Mouse (Mus musculus) forebrain, embryonic 12.5 days (tissue): Measurements from ENCODE around the gene Ube2c. TPM values are rescaled to one million over a fixed set of nuclear protein-coding genes. Genes with fewer than 3 reads are reported as not detected.

Experiments
- ATAC-seq: fragments of 200-750 bp; cut with Nextera tagmentation; 2 replicates; pipeline ENCODE4 v1.8.0; 2017; ENCODE audit warnings: moderate TSS enrichment; ENCODE audit not compliant: low FRiP score
- H3K27ac ChIP-seq: fragments of 300-500 bp; sonication (generic); 2 replicates; pipeline ENCODE4 v1.5.1; 2016; ENCODE audit warnings: mild to moderate bottlenecking
- H3K27me3 ChIP-seq: fragments of 300-500 bp; sonication (generic); 2 replicates; pipeline ENCODE4 v1.6.1; 2016; ENCODE audit warnings: mild to moderate bottlenecking
- H3K36me3 ChIP-seq: fragments of 300-500 bp; sonication (generic); replicated peaks from 2 replicates; pipeline ENCODE4 v1.6.1; 2016; ENCODE audit warnings: mild to moderate bottlenecking
- H3K4me1 ChIP-seq: fragments of 300-500 bp; sonication (generic); 2 replicates; pipeline ENCODE4 v1.6.1; 2016
- H3K4me2 ChIP-seq: fragments of 300-500 bp; sonication (generic); 2 replicates; pipeline ENCODE4 v1.6.1; 2016; ENCODE audit warnings: mild to moderate bottlenecking, moderate library complexity
- H3K4me3 ChIP-seq: fragments of 300-500 bp; sonication (generic); replicated peaks from 2 replicates; pipeline ENCODE4 v1.5.1; 2016; ENCODE audit warnings: mild to moderate bottlenecking
- H3K9ac ChIP-seq: fragments of 300-500 bp; sonication (generic); 2 replicates; pipeline ENCODE4 v1.6.1; 2016; ENCODE audit warnings: mild to moderate bottlenecking
- H3K9me3 ChIP-seq: fragments of 300-500 bp; sonication (generic); 2 replicates; pipeline ENCODE4 v1.6.1; 2016
- WGBS: fragments of 180-500 bp; shearing (Covaris S2); methylation state at CpG from one replicate; pipeline ENCODE4 v1.1.7; 2016; 5-methylcytosine and 5-hydroxymethylcytosine counted together
- polyA plus RNA-seq: library from polyadenylated mRNA; unstranded; fragments of >200 nt; fragmentation: Nextera tagmentation; extraction: Ambion mirVana; gene quantifications from 2 replicates; pipeline ENCODE4 v1.2.1, GENCODE M21; 2016

The Ube2c gene
- polyA plus RNA-seq, 1 experiment from 2014 or later, result 601 TPM

GRCm38 (mm10) chr2:164783926-164784581 lies 14.4 kb downstream of the Ube2c start:
- Histone ChIP-seq H3K36me3 (peaks cover 3% of the 10 kb centered on the region), H3K27ac (no peak overlapping the region), H3K4me3 (no peak overlapping the region), H3K4me2 (no peak overlapping the region), H3K9me3 (no peaks in the 10 kb centered on the region), H3K4me1 (peaks cover 20% of the 10 kb centered on the region), H3K27me3 (peaks cover 7% of the 10 kb centered on the region), H3K9ac (no peak overlapping the region)
- WGBS, result 80% methylated on average over 7 of the region's 7 CpGs
- ATAC-seq, result no peak

- peaks cover 7% of the 10 kb centered on the region for H3K36me3 ChIP-seq
- peak overlapping the region; percentile 71 for H3K9ac ChIP-seq
- no peak for ATAC-seq
- 14% methylated on average over 7 of the region's 7 CpGs for WGBS
- no peaks in the 10 kb centered on the region for H3K9me3 ChIP-seq
- H3K27ac ChIP-seq, result no peak overlapping the region
- peaks cover 7% of the 10 kb centered on the region for H3K27me3 ChIP-seq
- H3K4me2 ChIP-seq, result peak overlapping the region; percentile 91
- H3K4me3 ChIP-seq, result peak overlapping the region; percentile 67
- peaks cover 20% of the 10 kb centered on the region for H3K4me1 ChIP-seq
Observed at GRCm38 (mm10) chr2:164784869-164785420, 15.2 kb downstream of the Ube2c start.

- H3K9ac ChIP-seq, result peak within 1 kb of the TSS; percentile 71
- peaks cover 10% of the 10 kb centered on the region for H3K36me3 ChIP-seq
- peak within 1 kb of the TSS; percentile 73 for H3K27ac ChIP-seq
- H3K9me3 ChIP-seq, result no peaks in the 10 kb centered on the region
- under 1% methylated on average over 70 of the region's 89 CpGs for WGBS
- peak within 1 kb of the TSS; percentile 67 for H3K4me3 ChIP-seq
- H3K4me1 ChIP-seq, result peaks cover 20% of the 10 kb centered on the region
- ATAC-seq, result peak; percentile 92
- peak within 1 kb of the TSS; percentile 91 for H3K4me2 ChIP-seq
- peaks cover 7% of the 10 kb centered on the region for H3K27me3 ChIP-seq
Observed at GRCm38 (mm10) chr2:164785481-164786387, 16.0 kb downstream of the Ube2c start, which contains the start of gene Snx21. Gene Snx21, plus strand, starts transcription at chr2:164785823.

- Histone ChIP-seq H3K4me1 (peaks cover 20% of the 10 kb centered on the region), H3K27ac (peak overlapping the region; percentile 73; the same call in 1 of the 2 replicates), H3K4me3 (peak overlapping the region; percentile 67), H3K27me3 (peaks cover 7% of the 10 kb centered on the region), H3K9me3 (no peaks in the 10 kb centered on the region), H3K4me2 (peak overlapping the region; percentile 91), H3K36me3 (peaks cover 17% of the 10 kb centered on the region), H3K9ac (peak overlapping the region; percentile 71)
- 9% methylated on average over 15 of the region's 15 CpGs for WGBS
- peak; percentile 17; the same call in 1 of the 2 replicates for ATAC-seq
Observed at GRCm38 (mm10) chr2:164786388-164786885, 16.7 kb downstream of the Ube2c start.

GRCm38 (mm10) chr2:164787032-164787431 lies 17.3 kb downstream of the Ube2c start:
- no peak overlapping the region for H3K9ac ChIP-seq
- H3K27me3 ChIP-seq, result peaks cover 7% of the 10 kb centered on the region
- peaks cover 23% of the 10 kb centered on the region for H3K36me3 ChIP-seq
- WGBS, result 87% methylated on average over 3 of the region's 3 CpGs
- 0 out of 2 replicates have a peak overlapping the region, but pooled peaks have one; percentile 67 for H3K4me3 ChIP-seq
- H3K27ac ChIP-seq, result no peak overlapping the region
- peak overlapping the region; percentile 91 for H3K4me2 ChIP-seq
- H3K4me1 ChIP-seq, result peaks cover 20% of the 10 kb centered on the region
- no peaks in the 10 kb centered on the region for H3K9me3 ChIP-seq
- ATAC-seq, result no peak

GRCm38 (mm10) chr2:164787779-164788178 lies 18.1 kb downstream of the Ube2c start:
- no peaks in the 10 kb centered on the region for H3K9me3 ChIP-seq
- peaks cover 30% of the 10 kb centered on the region for H3K36me3 ChIP-seq
- no peak overlapping the region for H3K27ac ChIP-seq
- no peak overlapping the region for H3K4me3 ChIP-seq
- H3K4me2 ChIP-seq, result no peak overlapping the region
- no peak overlapping the region for H3K9ac ChIP-seq
- WGBS, result 88% methylated on average over 10 of the region's 10 CpGs
- H3K4me1 ChIP-seq, result peaks cover 20% of the 10 kb centered on the region
- H3K27me3 ChIP-seq, result peaks cover 7% of the 10 kb centered on the region; the same call in 1 of the 2 replicates
- ATAC-seq, result no peak

GRCm38 (mm10) chr2:164788411-164788810 lies 18.7 kb downstream of the Ube2c start:
- no peak overlapping the region for H3K4me2 ChIP-seq
- H3K9me3 ChIP-seq, result no peaks in the 10 kb centered on the region
- H3K9ac ChIP-seq, result no peak overlapping the region
- WGBS, result 78% methylated on average over 4 of the region's 4 CpGs
- H3K4me3 ChIP-seq, result no peak overlapping the region
- peaks cover 36% of the 10 kb centered on the region for H3K36me3 ChIP-seq
- peaks cover 4% of the 10 kb centered on the region; the same call in 1 of the 2 replicates for H3K27me3 ChIP-seq
- H3K27ac ChIP-seq, result no peak overlapping the region
- H3K4me1 ChIP-seq, result peaks cover 20% of the 10 kb centered on the region
- no peak for ATAC-seq

GRCm38 (mm10) chr2:164790451-164790850 lies 20.8 kb downstream of the Ube2c start:
- Histone ChIP-seq H3K9me3 (no peaks in the 10 kb centered on the region), H3K4me2 (no peak overlapping the region), H3K36me3 (peaks cover 48% of the 10 kb centered on the region), H3K27ac (no peak overlapping the region), H3K4me3 (no peak overlapping the region), H3K4me1 (peaks cover 13% of the 10 kb centered on the region), H3K27me3 (peaks cover 4% of the 10 kb centered on the region; the same call in 1 of the 2 replicates), H3K9ac (no peak overlapping the region)
- ATAC-seq, result no peak
- 92% methylated on average over 4 of the region's 4 CpGs for WGBS

GRCm38 (mm10) chr2:164791841-164792261 lies 22.2 kb downstream of the Ube2c start:
- WGBS, result 96% methylated on average over 18 of the region's 18 CpGs
- Histone ChIP-seq H3K27ac (no peak overlapping the region), H3K4me1 (peaks cover 3% of the 10 kb centered on the region)

GRCm38 (mm10) chr2:164792400-164793190 lies 22.9 kb downstream of the Ube2c start:
- Histone ChIP-seq H3K4me3 (no peak overlapping the region), H3K9me3 (no peaks in the 10 kb centered on the region), H3K9ac (no peak overlapping the region), H3K4me2 (no peak overlapping the region), H3K27me3 (no peaks in the 10 kb centered on the region), H3K36me3 (peaks cover 65% of the 10 kb centered on the region), H3K4me1 (no peaks in the 10 kb centered on the region), H3K27ac (no peak overlapping the region)
- no peak for ATAC-seq
- 91% methylated on average over 12 of the region's 12 CpGs for WGBS

More at GRCm38 (mm10) chr2:164791841-164792261, 22.2 kb downstream of the Ube2c start:
- H3K4me2 ChIP-seq, result no peak overlapping the region
- H3K9ac ChIP-seq, result no peak overlapping the region
- ATAC-seq, result no peak
- no peak overlapping the region for H3K4me3 ChIP-seq
- H3K27me3 ChIP-seq, result peaks cover under 1% of the 10 kb centered on the region; the same call in 1 of the 2 replicates
- H3K36me3 ChIP-seq, result peaks cover 62% of the 10 kb centered on the region
- H3K9me3 ChIP-seq, result no peaks in the 10 kb centered on the region

GRCm38 (mm10) chr2:164793236-164793635 lies 23.5 kb downstream of the Ube2c start:
- H3K4me1 ChIP-seq, result no peaks in the 10 kb centered on the region
- H3K4me2 ChIP-seq, result no peak overlapping the region
- H3K4me3 ChIP-seq, result no peak overlapping the region
- no peak for ATAC-seq
- H3K36me3 ChIP-seq, result peaks cover 69% of the 10 kb centered on the region
- H3K27ac ChIP-seq, result no peak overlapping the region
- no peaks in the 10 kb centered on the region for H3K9me3 ChIP-seq
- no peak overlapping the region for H3K9ac ChIP-seq
- 86% methylated on average over 3 of the region's 3 CpGs for WGBS
- no peaks in the 10 kb centered on the region for H3K27me3 ChIP-seq
